Mouse (Mus musculus): ENCODE data around the gene Rlf.

Rlf gene

DNA sequence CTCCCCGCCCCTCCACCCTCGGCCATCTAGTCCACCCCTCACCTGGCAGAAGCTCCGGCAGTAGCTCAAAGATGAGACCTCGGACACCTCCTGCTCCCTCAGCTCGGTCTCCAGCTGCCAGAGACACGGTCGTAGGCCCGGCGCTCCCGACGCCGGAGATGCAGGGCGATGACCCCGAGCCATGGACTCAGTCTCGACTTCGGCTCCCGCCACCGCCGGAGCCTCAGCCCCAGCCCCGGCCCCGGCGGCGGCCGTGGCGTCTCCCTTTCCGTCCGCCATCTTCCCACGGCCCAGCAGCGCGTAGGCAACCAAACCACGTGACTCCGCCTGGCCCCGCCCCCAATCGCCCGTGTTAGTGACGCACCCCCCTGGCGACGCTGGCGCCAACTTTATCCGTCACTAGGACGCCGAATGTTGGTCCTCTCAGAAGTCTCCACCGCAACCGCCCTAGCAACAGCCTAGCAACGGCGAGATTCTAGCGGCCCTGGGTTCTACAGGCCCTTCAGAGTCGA is at the start of gene Rlf:
Rlf (minus strand) TSS at position 292 of the 512 bp plus-strand sequence.
- DNase-seq (ENCODE audit: low spot score in 2 of 2) = peak; percentile 98 to 99

DNA sequence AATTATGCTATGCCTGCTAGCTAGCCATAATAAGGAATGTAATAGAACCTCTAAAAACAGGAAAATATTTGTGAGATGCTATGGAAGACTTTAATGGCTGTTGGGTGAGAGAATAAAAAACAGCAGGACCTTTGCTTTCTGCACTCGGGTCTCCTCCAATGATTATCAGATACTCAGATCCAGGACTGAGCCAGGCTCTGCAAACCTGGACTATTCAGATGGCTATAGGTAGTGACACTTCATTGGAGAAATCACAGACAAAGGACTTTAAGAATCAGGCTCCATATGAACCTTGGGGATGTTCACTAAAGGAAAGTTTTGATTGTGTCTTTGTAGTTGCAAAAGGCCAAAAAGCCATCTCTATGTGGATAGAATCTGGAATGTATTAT is 26.7 kb upstream of the Rlf start:
- no peak for DNase-seq (ENCODE audit: low spot score in 2 of 2)

- DNase-seq (ENCODE audit: low spot score in 2 of 2) = no peak
These were observed 26.0 kb upstream of the Rlf start for GRCm38 (mm10) chr4:121240637-121241611.

GRCm38 (mm10) chr4:121239878-121240277 is 25.0 kb upstream of the Rlf start:
- DNase-seq (ENCODE audit: low spot score in 2 of 2) = no peak

- peak in 1 of 2 experiments; percentile 5 for DNase-seq (ENCODE audit: low spot score in 2 of 2)
These were observed 17.0 kb upstream of the Rlf start for GRCm38 (mm10) chr4:121231772-121232414.

GRCm38 (mm10) chr4:121230943-121231614 is 16.2 kb upstream of the Rlf start:
- no peak for DNase-seq (ENCODE audit: low spot score in 2 of 2)

GRCm38 (mm10) chr4:121227072-121227471 is 12.2 kb upstream of the Rlf start:
- no peak for DNase-seq (ENCODE audit: low spot score in 2 of 2)

- no peak for DNase-seq (ENCODE audit: low spot score in 2 of 2)
These were observed 10.3 kb upstream of the Rlf start for GRCm38 (mm10) chr4:121225177-121225576.

GRCm38 (mm10) chr4:121223136-121223535 is 8.3 kb upstream of the Rlf start:
- DNase-seq (ENCODE audit: low spot score in 2 of 2) = no peak

- no peak for DNase-seq (ENCODE audit: low spot score in 2 of 2)
These were observed 1.3 kb upstream of the Rlf start for GRCm38 (mm10) chr4:121216216-121216615.

- no peak for DNase-seq (ENCODE audit: low spot score in 2 of 2)
These were observed 605 bp upstream of the Rlf start for GRCm38 (mm10) chr4:121215489-121215888.

GRCm38 (mm10) chr4:121213936-121214792 is 720 bp downstream of the Rlf start:
- DNase-seq (ENCODE audit: low spot score in 2 of 2) = peak in 1 of 2 experiments; percentile 51

DNA sequence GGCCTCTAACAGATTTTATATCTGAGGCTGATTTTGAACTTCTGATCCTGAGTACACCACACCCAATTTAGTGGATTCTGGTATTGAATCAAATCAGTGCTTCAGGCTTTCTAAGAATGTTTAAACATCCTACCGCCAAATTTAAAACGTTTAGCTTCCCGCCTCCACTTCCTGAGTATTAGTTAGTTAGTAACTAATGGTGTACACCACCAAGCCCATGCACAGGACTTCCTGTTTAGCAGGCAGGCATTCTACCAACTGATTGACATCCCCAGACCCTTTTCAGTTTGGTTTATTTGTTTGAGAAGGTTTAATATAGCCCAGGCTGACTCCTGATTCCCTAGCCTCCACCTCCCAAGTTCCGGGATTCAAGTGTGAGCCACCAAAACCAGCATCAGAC is 6.0 kb downstream of the Rlf start:
- no peak for DNase-seq (ENCODE audit: low spot score in 2 of 2)

- DNase-seq (ENCODE audit: low spot score in 2 of 2) = no peak
These were observed 17.0 kb downstream of the Rlf start for GRCm38 (mm10) chr4:121197856-121198255.

GRCm38 (mm10) chr4:121196995-121197394 is 17.9 kb downstream of the Rlf start:
- DNase-seq (ENCODE audit: low spot score in 2 of 2) = no peak

GRCm38 (mm10) chr4:121196205-121196604 is 18.7 kb downstream of the Rlf start:
- DNase-seq (ENCODE audit: low spot score in 2 of 2) = no peak

DNA sequence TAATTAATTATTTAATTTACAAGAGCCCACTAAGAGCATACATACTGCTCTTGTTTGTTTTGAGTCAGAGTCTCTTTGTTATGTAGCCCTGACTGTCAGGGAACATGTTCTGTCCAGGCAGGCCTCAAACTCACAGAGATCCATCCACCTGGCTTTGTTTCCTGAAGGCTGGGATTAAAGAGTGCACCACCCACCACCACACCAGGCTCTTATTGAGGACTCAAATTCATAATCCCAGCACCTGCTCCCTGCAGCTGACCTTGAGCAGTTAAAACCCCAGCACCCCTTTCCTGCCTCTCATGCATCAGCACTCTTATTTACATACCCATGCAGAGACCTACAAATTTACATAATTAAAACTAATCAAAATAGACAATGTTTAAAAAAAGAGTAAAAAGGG is 20.1 kb downstream of the Rlf start:
- DNase-seq (ENCODE audit: low spot score in 2 of 2) = no peak

GRCm38 (mm10) chr4:121192306-121192705 is 22.6 kb downstream of the Rlf start:
- DNase-seq (ENCODE audit: low spot score in 2 of 2) = no peak

DNA sequence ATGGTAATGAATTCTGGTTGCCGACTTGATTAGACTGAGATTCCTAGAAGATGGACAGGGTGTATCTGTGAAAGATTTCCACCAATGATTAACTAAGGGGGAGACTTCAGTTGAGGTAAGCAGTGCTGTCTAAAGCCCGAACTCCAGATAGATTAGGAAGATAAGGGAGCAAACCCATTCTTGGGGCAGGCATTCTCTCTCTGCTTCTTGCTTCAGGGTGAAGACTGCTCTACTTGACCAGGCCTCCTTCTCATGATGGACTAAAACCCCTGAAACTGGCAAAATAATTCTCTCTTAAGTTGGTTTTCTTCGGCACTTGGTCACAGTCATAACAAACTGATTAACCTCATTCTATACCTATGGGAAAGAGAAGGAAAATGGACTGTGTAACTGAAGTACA is 25.5 kb downstream of the Rlf start:
- DNase-seq (ENCODE audit: low spot score in 2 of 2) = no peak

GRCm38 (mm10) chr4:121179669-121180068 is 35.2 kb downstream of the Rlf start:
- DNase-seq (ENCODE audit: low spot score in 2 of 2) = no peak

- no peak for DNase-seq (ENCODE audit: low spot score in 2 of 2)
These were observed 47.2 kb downstream of the Rlf start for GRCm38 (mm10) chr4:121167656-121168055.
